Mouse (Mus musculus): ENCODE results near the gene Phlpp1.

GRCm38 (mm10) chr1:106190695-106191094 is 19.1 kb downstream of the Phlpp1 start:
- TF ChIP-seq CTCF (IDR thresholded peaks at IDR 0.05; ENCODE audit: insufficient read depth, low read depth, low read length) (no peak), POLR2A (IDR thresholded peaks at IDR 0.05; ENCODE audit: insufficient read depth, low read depth, low read length) (no peak)
